Mouse (Mus musculus): ENCODE results near the gene Sox2. TPM values are rescaled to one million over a fixed set of nuclear protein-coding genes. Genes with fewer than 3 reads are reported as not detected.
A peak's percentile ranks its signal among the peaks of the same experiment; 100 is the strongest.

The Sox2 gene
- polyA plus RNA-seq, 1 experiment from 2014 or later: 42.3 TPM

- no peak for ATAC-seq (replicated peaks)
- H3K4me1 ChIP-seq: peaks cover 89% of the 10 kb centered on the region
- WGBS: under 1% methylated on average over 53 of the region's 53 CpGs
These were observed 12.8 kb downstream of the Sox2 start for GRCm38 (mm10) chr3:34662712-34663655.

GRCm38 (mm10) chr3:34663701-34664635, 13.8 kb downstream of the Sox2 start:
- ATAC-seq (replicated peaks): peak; percentile 65
- Histone ChIP-seq H3K9ac (replicated peaks) (peak overlapping the region; percentile 62), H3K36me3 (no peaks in the 10 kb centered on the region), H3K27me3 (no peaks in the 10 kb centered on the region), H3K9me3 (no peaks in the 10 kb centered on the region), H3K4me2 (replicated peaks) (peak overlapping the region; percentile 91), H3K27ac (replicated peaks) (peak overlapping the region; percentile 97), H3K4me3 (peak overlapping the region; percentile 44), H3K4me1 (peaks cover 86% of the 10 kb centered on the region)
- under 1% methylated on average over 58 of the region's 58 CpGs for WGBS

More at GRCm38 (mm10) chr3:34662712-34663655, 12.8 kb downstream of the Sox2 start:
- no peaks in the 10 kb centered on the region for H3K36me3 ChIP-seq
- H3K27ac ChIP-seq (replicated peaks): peak overlapping the region; percentile 97
- H3K4me2 ChIP-seq (replicated peaks): peak overlapping the region; percentile 91
- H3K9ac ChIP-seq (replicated peaks): peak overlapping the region; percentile 62
- no peaks in the 10 kb centered on the region for H3K9me3 ChIP-seq
- H3K4me3 ChIP-seq: peak overlapping the region; percentile 44
- no peaks in the 10 kb centered on the region for H3K27me3 ChIP-seq

GRCm38 (mm10) chr3:34664636-34665531, 14.7 kb downstream of the Sox2 start:
- no peak for ATAC-seq (replicated peaks)
- Histone ChIP-seq H3K4me1 (peaks cover 87% of the 10 kb centered on the region), H3K27me3 (no peaks in the 10 kb centered on the region)

DNA sequence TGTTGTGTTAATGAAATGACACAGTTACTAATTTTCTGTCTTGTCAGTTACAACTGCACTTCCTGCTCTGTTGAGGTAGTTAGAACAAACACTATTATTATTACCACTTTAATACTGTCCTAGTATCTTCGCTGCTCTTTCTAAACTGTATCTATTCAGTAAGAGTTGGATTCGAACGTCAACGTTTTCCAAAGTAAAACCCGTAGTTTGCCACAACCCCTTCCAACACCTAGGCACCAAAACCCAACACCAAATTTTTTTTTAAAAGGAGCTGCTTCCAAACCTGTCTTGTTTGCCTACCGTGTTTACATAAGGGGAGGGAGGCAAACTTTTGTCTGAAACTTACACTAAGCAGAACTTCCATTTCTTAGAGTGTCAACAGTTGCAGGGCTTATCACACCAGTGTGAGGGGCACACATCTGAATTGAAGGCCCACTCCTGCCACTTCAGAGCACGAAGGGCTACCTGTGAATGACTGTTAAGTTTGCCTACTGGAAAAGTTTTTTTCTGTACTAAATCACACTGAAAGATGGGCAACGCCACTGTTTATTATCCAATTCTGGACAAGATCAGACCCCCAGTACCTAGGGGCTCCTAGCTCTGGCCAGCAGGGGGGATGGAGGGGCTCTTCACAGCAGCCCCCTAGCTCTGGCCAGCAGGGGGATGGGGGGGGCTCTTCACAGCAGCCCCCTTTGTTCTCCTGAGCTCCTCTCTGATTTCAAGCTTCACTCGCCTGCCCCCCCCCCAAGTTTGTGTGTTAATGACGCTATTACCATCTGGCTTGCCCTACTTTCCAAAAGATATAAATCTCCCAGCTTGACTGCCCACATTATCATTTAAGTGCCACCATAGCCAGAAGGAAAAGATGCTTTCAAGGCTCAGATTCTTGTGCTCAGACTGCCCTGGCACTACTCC, 15.8 kb downstream of the Sox2 start:
- Histone ChIP-seq H3K27me3 (no peaks in the 10 kb centered on the region), H3K9ac (replicated peaks) (peak overlapping the region; percentile 62; the same call in 1 of the 2 replicates), H3K4me3 (peak overlapping the region; percentile 44)

More at GRCm38 (mm10) chr3:34664636-34665531, 14.7 kb downstream of the Sox2 start:
- Histone ChIP-seq H3K4me3 (peak overlapping the region; percentile 44), H3K9ac (replicated peaks) (peak overlapping the region; percentile 62), H3K9me3 (no peaks in the 10 kb centered on the region), H3K36me3 (no peaks in the 10 kb centered on the region), H3K27ac (replicated peaks) (peak overlapping the region; percentile 97), H3K4me2 (replicated peaks) (peak overlapping the region; percentile 91)
- WGBS: under 1% methylated on average over 31 of the region's 31 CpGs

DNA sequence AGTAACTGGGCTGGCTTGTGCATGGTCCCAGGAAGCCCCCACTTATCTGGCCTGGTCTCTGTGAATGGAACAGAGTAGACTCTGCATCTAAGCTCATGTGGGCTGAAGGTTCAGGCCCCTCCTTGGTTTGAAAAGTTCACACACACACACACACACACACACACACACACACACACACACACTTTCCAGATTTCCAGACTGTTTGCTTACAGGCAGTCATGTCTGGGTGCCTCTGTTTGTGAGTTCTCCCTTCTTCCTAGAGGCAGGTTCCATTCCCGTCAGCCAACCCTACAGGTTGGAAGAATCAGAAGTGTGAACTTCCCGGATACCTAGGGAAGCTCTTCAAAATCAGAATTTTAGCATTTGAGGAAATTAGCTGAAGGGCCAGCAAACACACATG, 17.0 kb downstream of the Sox2 start:
- Histone ChIP-seq H3K36me3 (no peaks in the 10 kb centered on the region), H3K27ac (replicated peaks) (peak overlapping the region; percentile 97), H3K4me1 (peaks cover 88% of the 10 kb centered on the region), H3K4me3 (no peak overlapping the region), H3K9me3 (no peaks in the 10 kb centered on the region), H3K9ac (replicated peaks) (no peak overlapping the region), H3K27me3 (no peaks in the 10 kb centered on the region), H3K4me2 (replicated peaks) (0 out of 2 replicates have a peak overlapping the region, but pooled peaks have one; percentile 91)
- ATAC-seq (replicated peaks): no peak
- 14% methylated on average over 2 of the region's 2 CpGs for WGBS

More for the DNA sequence above, 15.8 kb downstream of the Sox2 start:
- 7% methylated on average over 10 of the region's 10 CpGs for WGBS
- Histone ChIP-seq H3K4me2 (replicated peaks) (peak overlapping the region; percentile 91), H3K27ac (replicated peaks) (peak overlapping the region; percentile 97), H3K4me1 (peaks cover 88% of the 10 kb centered on the region), H3K36me3 (no peaks in the 10 kb centered on the region), H3K9me3 (no peaks in the 10 kb centered on the region)
- ATAC-seq (replicated peaks): no peak

GRCm38 (mm10) chr3:34667881-34668817, 17.9 kb downstream of the Sox2 start:
- Histone ChIP-seq H3K36me3 (no peaks in the 10 kb centered on the region), H3K27me3 (no peaks in the 10 kb centered on the region), H3K4me2 (replicated peaks) (peak overlapping the region; percentile 2), H3K9me3 (no peaks in the 10 kb centered on the region), H3K9ac (replicated peaks) (no peak overlapping the region), H3K27ac (replicated peaks) (peak overlapping the region; percentile 97), H3K4me3 (no peak overlapping the region), H3K4me1 (peaks cover 81% of the 10 kb centered on the region)
- no peak for ATAC-seq (replicated peaks)
- 2% methylated on average over 18 of the region's 18 CpGs for WGBS

- no peaks in the 10 kb centered on the region for H3K9me3 ChIP-seq
- peak; percentile 41; the same call in 1 of the 2 replicates for ATAC-seq (replicated peaks)
- H3K27me3 ChIP-seq: no peaks in the 10 kb centered on the region
- H3K4me1 ChIP-seq: peaks cover 52% of the 10 kb centered on the region
- peak overlapping the region; percentile 38 for H3K27ac ChIP-seq (replicated peaks)
- H3K36me3 ChIP-seq: 0 out of 2 replicates have a peak, but pooled peaks cover 2% of the 10 kb centered on the region
- H3K4me2 ChIP-seq (replicated peaks): peak overlapping the region; percentile 31
- WGBS: 5% methylated on average over 15 of the region's 15 CpGs
- peak overlapping the region; percentile 32; the same call in 1 of the 2 replicates for H3K9ac ChIP-seq (replicated peaks)
- H3K4me3 ChIP-seq: no peak overlapping the region
These were observed 20.9 kb downstream of the Sox2 start for GRCm38 (mm10) chr3:34671024-34671660.

DNA sequence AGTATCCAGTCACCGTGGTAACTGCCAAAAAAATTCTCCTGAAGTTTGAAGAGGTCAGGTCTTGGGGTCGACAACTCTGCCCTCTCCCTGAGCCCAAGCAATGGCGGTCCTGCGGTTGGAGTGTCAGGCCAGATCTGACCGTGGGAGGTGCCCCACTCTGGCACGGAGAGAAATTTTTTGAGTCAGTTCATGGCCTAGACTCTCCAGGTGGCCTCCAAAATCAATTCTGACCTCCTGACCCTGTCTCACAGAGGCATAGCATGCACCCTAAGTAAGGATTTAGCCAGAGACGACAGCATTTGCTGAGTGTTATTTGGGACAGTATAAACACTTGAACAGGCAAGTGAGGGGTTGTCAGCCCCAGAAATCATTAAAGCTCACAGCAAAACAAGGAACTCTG, 28.6 kb downstream of the Sox2 start:
- Histone ChIP-seq H3K27ac (replicated peaks) (peak overlapping the region; percentile 37; the same call in 1 of the 2 replicates), H3K4me1 (peaks cover 12% of the 10 kb centered on the region), H3K9ac (replicated peaks) (no peak overlapping the region), H3K4me2 (replicated peaks) (no peak overlapping the region), H3K27me3 (no peaks in the 10 kb centered on the region), H3K36me3 (0 out of 2 replicates have a peak, but pooled peaks cover 2% of the 10 kb centered on the region), H3K4me3 (no peak overlapping the region), H3K9me3 (no peaks in the 10 kb centered on the region)
- 7% methylated on average over 7 of the region's 7 CpGs for WGBS
- no peak for ATAC-seq (replicated peaks)

GRCm38 (mm10) chr3:34679439-34679838, 29.2 kb downstream of the Sox2 start:
- no peak overlapping the region for H3K4me3 ChIP-seq
- WGBS: 20% methylated on average over 2 of the region's 2 CpGs
- no peaks in the 10 kb centered on the region for H3K9me3 ChIP-seq
- no peak overlapping the region for H3K9ac ChIP-seq (replicated peaks)
- H3K27me3 ChIP-seq: no peaks in the 10 kb centered on the region
- H3K36me3 ChIP-seq: 0 out of 2 replicates have a peak, but pooled peaks cover 2% of the 10 kb centered on the region
- H3K27ac ChIP-seq (replicated peaks): peak overlapping the region; percentile 56
- peaks cover 12% of the 10 kb centered on the region for H3K4me1 ChIP-seq
- ATAC-seq (replicated peaks): no peak
- H3K4me2 ChIP-seq (replicated peaks): no peak overlapping the region
